Mouse (Mus musculus) intestine, embryonic 15.5 days (tissue): ENCODE results near the gene Ttll5. TPM values are rescaled to one million over a fixed set of nuclear protein-coding genes. Genes with fewer than 3 reads are reported as not detected.

Source experiments
- ATAC-seq: fragments of 200-750 bp; cut with Nextera tagmentation; 2 replicates; pipeline ENCODE4 v1.8.0; 2017; ENCODE audit warnings: moderate TSS enrichment, moderate library complexity
- H3K27ac ChIP-seq: fragments of 300-500 bp; sonication (generic); 2 replicates; pipeline ENCODE4 v1.5.1; 2015; ENCODE audit warnings: mild to moderate bottlenecking, inconsistent platforms
- H3K27me3 ChIP-seq: fragments of 300-500 bp; sonication (generic); replicated peaks from 2 replicates; pipeline ENCODE4 v1.6.1; 2015; ENCODE audit warnings: inconsistent platforms
- H3K36me3 ChIP-seq: fragments of 300-500 bp; sonication (generic); 2 replicates; pipeline ENCODE4 v1.6.1; 2015; ENCODE audit warnings: inconsistent platforms
- H3K4me1 ChIP-seq: fragments of 300-500 bp; sonication (generic); replicated peaks from 2 replicates; pipeline ENCODE4 v1.6.1; 2015; ENCODE audit warnings: inconsistent platforms
- H3K4me2 ChIP-seq: fragments of 300-500 bp; sonication (generic); replicated peaks from 2 replicates; pipeline ENCODE4 v1.6.1; 2015; ENCODE audit warnings: mild to moderate bottlenecking, inconsistent platforms
- H3K4me3 ChIP-seq: fragments of 300-500 bp; sonication (generic); replicated peaks from 2 replicates; pipeline ENCODE4 v1.5.1; 2015; ENCODE audit warnings: inconsistent platforms
- H3K9ac ChIP-seq: fragments of 300-500 bp; sonication (generic); 2 replicates; pipeline ENCODE4 v1.6.1; 2015; ENCODE audit warnings: inconsistent platforms
- H3K9me3 ChIP-seq: fragments of 300-500 bp; sonication (generic); 2 replicates; pipeline ENCODE4 v1.6.1; 2016; ENCODE audit warnings: inconsistent platforms
- WGBS: fragments of 180-500 bp; shearing (Covaris S2); methylation state at CpG from one replicate; pipeline ENCODE4 v1.1.7; 2015; 5-methylcytosine and 5-hydroxymethylcytosine counted together
- polyA plus RNA-seq: library from polyadenylated mRNA; unstranded; fragments of >200 nt; fragmentation: Nextera tagmentation; extraction: Ambion mirVana; gene quantifications from 2 replicates; pipeline ENCODE4 v1.2.1, GENCODE M21; 2015

The Ttll5 gene
- polyA plus RNA-seq, 1 experiment from 2014 or later = 9.0 TPM

- Histone ChIP-seq H3K9me3 (no peaks in the 10 kb centered on the region), H3K4me3 (no peak overlapping the region), H3K27me3 (no peaks in the 10 kb centered on the region), H3K4me1 (peaks cover 11% of the 10 kb centered on the region), H3K9ac (no peak overlapping the region), H3K36me3 (no peaks in the 10 kb centered on the region), H3K27ac (no peak overlapping the region), H3K4me2 (no peak overlapping the region)
- 70% methylated on average over 8 of the region's 8 CpGs for WGBS
- ATAC-seq = peak; percentile 48; the same call in 1 of the 2 replicates
Observed at GRCm38 (mm10) chr12:86102686-86103085, 278.2 kb downstream of the Ttll5 start.

GRCm38 (mm10) chr12:86103391-86103790 lies 278.9 kb downstream of the Ttll5 start:
- no peaks in the 10 kb centered on the region for H3K9me3 ChIP-seq
- H3K9ac ChIP-seq = no peak overlapping the region
- H3K4me2 ChIP-seq = no peak overlapping the region
- peaks cover 11% of the 10 kb centered on the region for H3K4me1 ChIP-seq
- peak overlapping the region; percentile 62; the same call in 1 of the 2 replicates for H3K27ac ChIP-seq
- no peaks in the 10 kb centered on the region for H3K27me3 ChIP-seq
- no peaks in the 10 kb centered on the region for H3K36me3 ChIP-seq
- H3K4me3 ChIP-seq = no peak overlapping the region
- ATAC-seq = no peak
- 60% methylated on average over 11 of the region's 11 CpGs for WGBS

DNA sequence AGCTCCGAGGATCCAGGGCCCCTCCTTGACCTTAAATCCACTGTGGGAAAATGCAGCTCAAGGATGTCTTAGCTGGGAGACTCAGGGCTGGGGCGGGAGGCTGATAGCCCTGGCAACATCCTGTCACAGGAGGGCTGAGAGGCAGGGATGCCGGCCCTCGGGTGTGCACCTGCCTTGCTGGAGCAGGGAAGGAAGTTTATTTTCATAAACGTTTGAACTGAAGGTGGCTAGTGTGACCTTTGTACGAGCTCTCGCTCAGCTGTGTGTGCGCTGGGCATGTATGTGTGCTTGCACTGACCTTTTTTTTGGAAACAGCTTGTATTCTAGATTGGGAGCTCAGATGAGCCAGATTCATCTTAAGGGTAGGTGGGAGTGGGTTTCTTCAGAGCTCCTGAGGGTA lies 279.4 kb downstream of the Ttll5 start:
- H3K4me3 ChIP-seq = no peak overlapping the region
- H3K9ac ChIP-seq = no peak overlapping the region
- no peaks in the 10 kb centered on the region for H3K27me3 ChIP-seq
- H3K4me1 ChIP-seq = peaks cover 11% of the 10 kb centered on the region
- peak; percentile 35; the same call in 1 of the 2 replicates for ATAC-seq
- H3K9me3 ChIP-seq = no peaks in the 10 kb centered on the region
- H3K27ac ChIP-seq = peak overlapping the region; percentile 62; the same call in 1 of the 2 replicates
- 27% methylated on average over 8 of the region's 8 CpGs for WGBS
- H3K4me2 ChIP-seq = no peak overlapping the region
- no peaks in the 10 kb centered on the region for H3K36me3 ChIP-seq

- no peaks in the 10 kb centered on the region for H3K36me3 ChIP-seq
- no peak overlapping the region for H3K9ac ChIP-seq
- no peaks in the 10 kb centered on the region for H3K27me3 ChIP-seq
- H3K27ac ChIP-seq = peak overlapping the region; percentile 62; the same call in 1 of the 2 replicates
- 60% methylated on average over 11 of the region's 11 CpGs for WGBS
- peaks cover 11% of the 10 kb centered on the region for H3K4me1 ChIP-seq
- no peaks in the 10 kb centered on the region for H3K9me3 ChIP-seq
- peak; percentile 65 for ATAC-seq
- H3K4me3 ChIP-seq = no peak overlapping the region
- no peak overlapping the region for H3K4me2 ChIP-seq
Observed at GRCm38 (mm10) chr12:86104297-86104696, 279.8 kb downstream of the Ttll5 start.

DNA sequence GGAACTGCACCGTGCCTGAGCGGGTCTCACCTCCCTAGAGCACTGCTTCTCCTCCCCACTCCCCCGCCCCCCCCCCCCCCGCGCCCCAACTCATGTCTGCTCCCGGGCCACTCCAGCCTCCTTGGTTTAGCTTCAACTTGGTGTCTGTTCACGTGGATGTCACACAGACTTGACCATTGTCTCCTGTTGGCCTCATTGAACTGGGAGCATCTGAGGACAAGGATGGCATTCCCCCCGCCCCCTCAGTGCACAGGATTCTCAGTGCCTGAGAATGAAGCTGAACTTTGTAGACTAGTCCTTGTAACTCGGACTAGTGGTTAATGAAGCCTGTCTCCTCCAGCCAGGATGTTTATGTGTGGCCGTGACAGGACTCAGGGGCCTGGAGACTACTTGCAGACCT lies 281.1 kb downstream of the Ttll5 start:
- H3K36me3 ChIP-seq = no peaks in the 10 kb centered on the region
- no peak overlapping the region for H3K9ac ChIP-seq
- H3K27ac ChIP-seq = no peak overlapping the region
- no peaks in the 10 kb centered on the region for H3K27me3 ChIP-seq
- no peak for ATAC-seq
- peaks cover 11% of the 10 kb centered on the region for H3K4me1 ChIP-seq
- H3K4me2 ChIP-seq = no peak overlapping the region
- WGBS = 60% methylated on average over 9 of the region's 10 CpGs
- H3K4me3 ChIP-seq = no peak overlapping the region
- no peaks in the 10 kb centered on the region for H3K9me3 ChIP-seq

- no peak for ATAC-seq
- no peaks in the 10 kb centered on the region for H3K27me3 ChIP-seq
- H3K36me3 ChIP-seq = no peaks in the 10 kb centered on the region
- H3K4me2 ChIP-seq = no peak overlapping the region
- H3K4me3 ChIP-seq = no peak overlapping the region
- no peaks in the 10 kb centered on the region for H3K9me3 ChIP-seq
- H3K9ac ChIP-seq = no peak overlapping the region
- WGBS = 90% methylated on average over 9 of the region's 9 CpGs
- H3K27ac ChIP-seq = no peak overlapping the region
- H3K4me1 ChIP-seq = peaks cover 11% of the 10 kb centered on the region
Observed at GRCm38 (mm10) chr12:86106086-86106485, 281.6 kb downstream of the Ttll5 start.

- H3K9ac ChIP-seq = no peak overlapping the region
- no peak for ATAC-seq
- WGBS = 77% methylated on average over 7 of the region's 7 CpGs
- H3K27ac ChIP-seq = no peak overlapping the region
- no peaks in the 10 kb centered on the region for H3K36me3 ChIP-seq
- H3K27me3 ChIP-seq = no peaks in the 10 kb centered on the region
- H3K4me3 ChIP-seq = no peak overlapping the region
- no peaks in the 10 kb centered on the region for H3K9me3 ChIP-seq
- H3K4me1 ChIP-seq = peaks cover 11% of the 10 kb centered on the region
- H3K4me2 ChIP-seq = no peak overlapping the region
Observed at GRCm38 (mm10) chr12:86107645-86108044, 283.2 kb downstream of the Ttll5 start.

DNA sequence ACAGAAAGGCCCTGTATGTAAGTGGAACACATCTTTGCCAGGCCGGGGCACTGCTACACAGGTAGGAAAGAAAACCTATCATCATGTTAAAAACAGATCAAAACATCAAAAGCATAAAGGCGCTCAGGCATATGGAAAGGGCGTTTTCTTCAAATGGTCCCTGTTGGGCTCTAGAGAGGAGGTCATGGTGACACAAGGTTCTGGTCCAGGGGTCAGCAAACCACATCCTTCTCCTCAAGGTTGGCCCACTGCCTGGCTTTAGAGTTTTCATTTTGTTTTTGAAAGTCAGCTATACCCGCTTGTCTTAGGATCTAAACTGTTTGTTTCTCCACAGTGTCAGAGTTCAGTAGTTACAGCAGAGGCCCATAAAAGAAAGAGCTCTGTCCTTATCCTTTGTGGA lies 285.1 kb downstream of the Ttll5 start:
- Histone ChIP-seq H3K9me3 (no peaks in the 10 kb centered on the region), H3K27me3 (no peaks in the 10 kb centered on the region), H3K4me1 (0 out of 2 replicates have a peak, but pooled peaks cover under 1% of the 10 kb centered on the region), H3K27ac (no peak overlapping the region), H3K36me3 (no peaks in the 10 kb centered on the region), H3K4me3 (no peak overlapping the region), H3K9ac (no peak overlapping the region), H3K4me2 (no peak overlapping the region)
- WGBS = 83% methylated on average over 4 of the region's 4 CpGs
- ATAC-seq = no peak

GRCm38 (mm10) chr12:86110637-86111036 lies 286.2 kb downstream of the Ttll5 start:
- no peak overlapping the region for H3K4me3 ChIP-seq
- no peak overlapping the region for H3K9ac ChIP-seq
- H3K4me1 ChIP-seq = no peaks in the 10 kb centered on the region
- H3K36me3 ChIP-seq = no peaks in the 10 kb centered on the region
- H3K4me2 ChIP-seq = no peak overlapping the region
- H3K9me3 ChIP-seq = no peaks in the 10 kb centered on the region
- 89% methylated on average over 2 of the region's 2 CpGs for WGBS
- no peak for ATAC-seq
- no peak overlapping the region for H3K27ac ChIP-seq
- H3K27me3 ChIP-seq = no peaks in the 10 kb centered on the region

Other genes starting within 250 kb of the Ttll5 start
- 0.62 and 0.74 TPM in 2 replicates for gene Jdp2, start 225.6 kb upstream of the Ttll5 start, polyA plus RNA-seq
- gene Batf, start 138.0 kb upstream of the Ttll5 start, polyA plus RNA-seq = 2.6 and 2.9 TPM in 2 replicates
- gene Flvcr2, start 78.1 kb upstream of the Ttll5 start, polyA plus RNA-seq = 2.3 and 2.4 TPM in 2 replicates
- 153 and 154 TPM in 2 replicates for gene Erg28, start 109 bp upstream of the Ttll5 start, polyA plus RNA-seq